Mouse (Mus musculus) embryonic facial prominence, embryonic 15.5 days (tissue): ENCODE results near the gene Nr1h3. TPM values are rescaled to one million over a fixed set of nuclear protein-coding genes. Genes with fewer than 3 reads are reported as not detected.

Source experiments
- ATAC-seq: fragments of 200-750 bp; cut with Nextera tagmentation; 2 replicates; pipeline ENCODE4 v1.8.0; 2017; ENCODE audit warnings: low read depth, moderate TSS enrichment; ENCODE audit not compliant: insufficient number of reproducible peaks, low FRiP score, low TSS enrichment
- H3K27ac ChIP-seq: fragments of 300-500 bp; sonication (generic); replicated peaks from 2 replicates; pipeline ENCODE4 v1.5.1; 2015; ENCODE audit warnings: mild to moderate bottlenecking, inconsistent platforms
- H3K27me3 ChIP-seq: fragments of 300-500 bp; sonication (generic); 2 replicates; pipeline ENCODE4 v1.6.1; 2015; ENCODE audit warnings: inconsistent platforms
- H3K36me3 ChIP-seq: fragments of 300-500 bp; sonication (generic); 2 replicates; pipeline ENCODE4 v1.6.1; 2015; ENCODE audit warnings: mild to moderate bottlenecking, inconsistent platforms
- H3K4me1 ChIP-seq: fragments of 300-500 bp; sonication (generic); 2 replicates; pipeline ENCODE4 v1.6.1; 2015; ENCODE audit warnings: inconsistent platforms
- H3K4me2 ChIP-seq: fragments of 300-500 bp; sonication (generic); replicated peaks from 2 replicates; pipeline ENCODE4 v1.6.1; 2015; ENCODE audit warnings: mild to moderate bottlenecking, inconsistent platforms
- H3K4me3 ChIP-seq: fragments of 300-500 bp; sonication (generic); replicated peaks from 2 replicates; pipeline ENCODE4 v1.5.1; 2015; ENCODE audit warnings: mild to moderate bottlenecking, inconsistent platforms
- H3K9ac ChIP-seq: fragments of 300-500 bp; sonication (generic); 2 replicates; pipeline ENCODE4 v1.6.1; 2015; ENCODE audit warnings: inconsistent platforms
- H3K9me3 ChIP-seq: fragments of 300-500 bp; sonication (generic); replicated peaks from 2 replicates; pipeline ENCODE4 v1.6.1; 2016; ENCODE audit warnings: inconsistent platforms
- WGBS: fragments of 180-500 bp; shearing (Covaris S2); methylation state at CpG from one replicate; pipeline ENCODE4 v1.1.7; 2015; 5-methylcytosine and 5-hydroxymethylcytosine counted together
- polyA plus RNA-seq: library from polyadenylated mRNA; unstranded; fragments of >200 nt; fragmentation: Nextera tagmentation; extraction: Ambion mirVana; gene quantifications from 2 replicates; pipeline ENCODE4 v1.2.1, GENCODE M21; 2015

Gene Nr1h3
- polyA plus RNA-seq, 1 experiment from 2014 or later: 1.9 TPM

GRCm38 (mm10) chr2:91163532-91163931, 39.1 kb downstream of the Nr1h3 start:
- H3K36me3 ChIP-seq: peaks cover 63% of the 10 kb centered on the region

GRCm38 (mm10) chr2:91162952-91163351, 39.7 kb downstream of the Nr1h3 start:
- 73% methylated on average over 4 of the region's 4 CpGs for WGBS
- Histone ChIP-seq H3K9ac (no peak overlapping the region), H3K4me1 (no peaks in the 10 kb centered on the region), H3K9me3 (no peaks in the 10 kb centered on the region), H3K36me3 (peaks cover 67% of the 10 kb centered on the region), H3K27ac (no peak overlapping the region), H3K27me3 (no peaks in the 10 kb centered on the region), H3K4me3 (no peak overlapping the region), H3K4me2 (no peak overlapping the region)
- no peak for ATAC-seq

More at GRCm38 (mm10) chr2:91163532-91163931, 39.1 kb downstream of the Nr1h3 start:
- no peak overlapping the region for H3K4me3 ChIP-seq
- no peak overlapping the region for H3K4me2 ChIP-seq
- no peak overlapping the region for H3K9ac ChIP-seq
- WGBS: 81% methylated on average over 5 of the region's 5 CpGs
- H3K9me3 ChIP-seq: no peaks in the 10 kb centered on the region
- ATAC-seq: no peak
- no peaks in the 10 kb centered on the region for H3K4me1 ChIP-seq
- no peaks in the 10 kb centered on the region for H3K27me3 ChIP-seq
- no peak overlapping the region for H3K27ac ChIP-seq

- Histone ChIP-seq H3K27ac (no peak overlapping the region), H3K27me3 (no peaks in the 10 kb centered on the region), H3K4me3 (no peak overlapping the region), H3K4me2 (no peak overlapping the region), H3K4me1 (no peaks in the 10 kb centered on the region), H3K9me3 (no peaks in the 10 kb centered on the region), H3K36me3 (peaks cover 70% of the 10 kb centered on the region), H3K9ac (no peak overlapping the region)
- WGBS: 83% methylated on average over 6 of the region's 6 CpGs
- no peak for ATAC-seq
Observed at GRCm38 (mm10) chr2:91160591-91160990, 42.0 kb downstream of the Nr1h3 start.

- no peak overlapping the region for H3K4me2 ChIP-seq
- no peak for ATAC-seq
- H3K9ac ChIP-seq: no peak overlapping the region
- no peak overlapping the region for H3K27ac ChIP-seq
- H3K27me3 ChIP-seq: no peaks in the 10 kb centered on the region
- no peaks in the 10 kb centered on the region for H3K4me1 ChIP-seq
- peaks cover 76% of the 10 kb centered on the region for H3K36me3 ChIP-seq
- no peak overlapping the region for H3K4me3 ChIP-seq
- H3K9me3 ChIP-seq: no peaks in the 10 kb centered on the region
- WGBS: 44% methylated on average over 6 of the region's 6 CpGs
Observed at GRCm38 (mm10) chr2:91157002-91157752, 45.5 kb downstream of the Nr1h3 start.

- Histone ChIP-seq H3K36me3 (peaks cover 70% of the 10 kb centered on the region), H3K9me3 (no peaks in the 10 kb centered on the region), H3K9ac (no peak overlapping the region), H3K27me3 (no peaks in the 10 kb centered on the region), H3K4me1 (no peaks in the 10 kb centered on the region), H3K4me3 (no peak overlapping the region), H3K27ac (no peak overlapping the region), H3K4me2 (no peak overlapping the region)
- ATAC-seq: no peak
- 92% methylated on average over 3 of the region's 3 CpGs for WGBS
Observed at GRCm38 (mm10) chr2:91154091-91154490, 48.5 kb downstream of the Nr1h3 start.

GRCm38 (mm10) chr2:91152885-91153377, 49.7 kb downstream of the Nr1h3 start:
- ATAC-seq: no peak
- no peak overlapping the region for H3K4me2 ChIP-seq
- H3K36me3 ChIP-seq: peaks cover 65% of the 10 kb centered on the region
- no peak overlapping the region for H3K9ac ChIP-seq
- H3K9me3 ChIP-seq: no peaks in the 10 kb centered on the region
- H3K27ac ChIP-seq: no peak overlapping the region
- no peaks in the 10 kb centered on the region for H3K27me3 ChIP-seq
- 74% methylated on average over 3 of the region's 3 CpGs for WGBS
- H3K4me3 ChIP-seq: no peak overlapping the region
- no peaks in the 10 kb centered on the region for H3K4me1 ChIP-seq

- WGBS: 61% methylated on average over 1 of the region's 1 CpGs
- no peak for ATAC-seq
- H3K36me3 ChIP-seq: peaks cover 61% of the 10 kb centered on the region
Observed at GRCm38 (mm10) chr2:91151331-91151730, 51.3 kb downstream of the Nr1h3 start.

GRCm38 (mm10) chr2:91148101-91148500, 54.5 kb downstream of the Nr1h3 start:
- Histone ChIP-seq H3K4me3 (no peak overlapping the region), H3K9ac (no peak overlapping the region), H3K4me2 (no peak overlapping the region), H3K4me1 (no peaks in the 10 kb centered on the region), H3K27me3 (no peaks in the 10 kb centered on the region), H3K9me3 (no peaks in the 10 kb centered on the region), H3K27ac (no peak overlapping the region), H3K36me3 (peaks cover 59% of the 10 kb centered on the region)
- no peak for ATAC-seq

More at GRCm38 (mm10) chr2:91151331-91151730, 51.3 kb downstream of the Nr1h3 start:
- H3K4me1 ChIP-seq: no peaks in the 10 kb centered on the region
- H3K9ac ChIP-seq: no peak overlapping the region
- H3K4me2 ChIP-seq: no peak overlapping the region
- H3K27me3 ChIP-seq: no peaks in the 10 kb centered on the region
- H3K4me3 ChIP-seq: no peak overlapping the region
- H3K27ac ChIP-seq: no peak overlapping the region
- no peaks in the 10 kb centered on the region for H3K9me3 ChIP-seq

- no peak overlapping the region for H3K4me2 ChIP-seq
- H3K4me3 ChIP-seq: no peak overlapping the region
- H3K9ac ChIP-seq: no peak overlapping the region
- no peak overlapping the region for H3K27ac ChIP-seq
- WGBS: 95% methylated on average over 11 of the region's 11 CpGs
- H3K27me3 ChIP-seq: no peaks in the 10 kb centered on the region
- no peaks in the 10 kb centered on the region for H3K9me3 ChIP-seq
- peaks cover 46% of the 10 kb centered on the region for H3K36me3 ChIP-seq
- no peak for ATAC-seq
- H3K4me1 ChIP-seq: no peaks in the 10 kb centered on the region
Observed at GRCm38 (mm10) chr2:91143401-91143800, 59.2 kb downstream of the Nr1h3 start.

GRCm38 (mm10) chr2:91142920-91143319, 59.7 kb downstream of the Nr1h3 start:
- Histone ChIP-seq H3K4me1 (no peaks in the 10 kb centered on the region), H3K36me3 (peaks cover 50% of the 10 kb centered on the region), H3K27me3 (no peaks in the 10 kb centered on the region), H3K4me3 (no peak overlapping the region), H3K4me2 (no peak overlapping the region), H3K9ac (no peak overlapping the region), H3K9me3 (no peaks in the 10 kb centered on the region), H3K27ac (no peak overlapping the region)
- WGBS: 85% methylated on average over 6 of the region's 6 CpGs
- ATAC-seq: no peak

GRCm38 (mm10) chr2:91139764-91140163, 62.9 kb downstream of the Nr1h3 start:
- no peak overlapping the region for H3K4me2 ChIP-seq
- no peak overlapping the region for H3K4me3 ChIP-seq
- no peaks in the 10 kb centered on the region for H3K9me3 ChIP-seq
- WGBS: 59% methylated on average over 8 of the region's 8 CpGs
- H3K9ac ChIP-seq: no peak overlapping the region
- H3K4me1 ChIP-seq: no peaks in the 10 kb centered on the region
- no peak overlapping the region for H3K27ac ChIP-seq
- H3K36me3 ChIP-seq: peaks cover 30% of the 10 kb centered on the region
- ATAC-seq: no peak
- H3K27me3 ChIP-seq: no peaks in the 10 kb centered on the region

- H3K27ac ChIP-seq: no peak overlapping the region
- H3K36me3 ChIP-seq: peaks cover 26% of the 10 kb centered on the region
- no peaks in the 10 kb centered on the region for H3K9me3 ChIP-seq
- no peak overlapping the region for H3K4me2 ChIP-seq
- ATAC-seq: no peak
- H3K9ac ChIP-seq: no peak overlapping the region
- H3K27me3 ChIP-seq: no peaks in the 10 kb centered on the region
- WGBS: 60% methylated on average over 5 of the region's 5 CpGs
- H3K4me3 ChIP-seq: no peak overlapping the region
- no peaks in the 10 kb centered on the region for H3K4me1 ChIP-seq
Observed at GRCm38 (mm10) chr2:91139311-91139710, 63.3 kb downstream of the Nr1h3 start.
